Mouse (Mus musculus): ENCODE data around the gene Slc26a5. TPM values are rescaled to one million over a fixed set of nuclear protein-coding genes. Genes with fewer than 3 reads are reported as not detected.
A peak's percentile ranks its signal among the peaks of the same experiment; 100 is the strongest.

The Slc26a5 gene
- polyA plus RNA-seq, 1 experiment from 2014 or later: 0.11 TPM

DNA sequence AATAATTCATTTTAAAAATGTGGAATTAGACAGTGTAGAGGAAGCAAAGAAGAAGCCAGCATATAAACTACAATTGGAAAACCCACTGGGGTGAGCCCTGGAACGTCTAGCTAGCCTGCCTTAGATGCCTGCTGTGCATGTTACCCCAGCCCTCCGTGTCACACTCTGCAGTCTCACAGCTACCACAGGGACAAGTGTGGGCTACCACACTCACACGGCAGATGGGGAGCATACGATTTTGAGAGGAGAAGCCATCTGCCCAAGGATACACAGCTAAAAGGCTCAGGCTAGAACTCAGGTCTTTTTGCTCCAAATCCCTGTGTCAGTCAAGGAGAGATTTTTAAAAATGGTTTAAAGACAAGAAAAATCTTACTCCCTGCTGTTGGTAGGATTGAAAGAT, 36.5 kb downstream of the Slc26a5 start:
- ATAC-seq: peak; percentile 77; the same call in 1 of the 2 replicates
- H3K4me1 ChIP-seq (replicated peaks; ENCODE audit: control insufficient read depth, insufficient read depth, low read length): no peaks in the 10 kb centered on the region; the same call in 1 of the 2 replicates
- 57% methylated on average over 4 of the region's 4 CpGs for WGBS

DNA sequence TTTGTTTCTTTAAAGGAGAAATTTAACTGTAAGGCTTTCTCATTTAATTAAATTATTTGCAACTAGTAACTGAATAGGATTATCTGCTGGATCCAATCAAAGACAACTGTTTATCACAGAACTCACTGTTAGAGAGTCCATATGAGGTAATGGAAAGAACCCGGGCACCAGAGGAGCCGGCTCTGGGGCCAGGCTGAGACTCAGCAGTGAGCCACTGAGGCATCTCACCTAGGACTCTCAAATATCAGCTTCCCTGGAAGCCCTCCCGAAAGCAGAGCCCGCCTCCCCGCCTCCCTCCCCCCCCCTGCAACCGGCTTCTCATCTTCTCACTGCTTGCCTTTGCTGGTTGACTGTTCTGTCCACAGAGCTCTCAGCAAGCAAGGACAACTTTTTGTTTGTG, 37.8 kb downstream of the Slc26a5 start:
- no peak for ATAC-seq
- Histone ChIP-seq H3K9me3 (ENCODE audit: control insufficient read depth, low read length) (no peaks in the 10 kb centered on the region), H3K27ac (ENCODE audit: low read length) (no peak overlapping the region), H3K4me1 (replicated peaks; ENCODE audit: control insufficient read depth, insufficient read depth, low read length) (no peaks in the 10 kb centered on the region; the same call in 1 of the 2 replicates), H3K4me3 (replicated peaks; ENCODE audit: low read length) (no peak overlapping the region), H3K36me3 (ENCODE audit: control insufficient read depth, insufficient read depth) (no peaks in the 10 kb centered on the region), H3K9ac (replicated peaks; ENCODE audit: low read depth, low read length) (no peak overlapping the region), H3K4me2 (ENCODE audit: low read length) (no peak overlapping the region), H3K27me3 (replicated peaks; ENCODE audit: control insufficient read depth, insufficient read depth, low read length) (no peaks in the 10 kb centered on the region)
- 25% methylated on average over 6 of the region's 6 CpGs for WGBS

More for the DNA sequence above, 36.5 kb downstream of the Slc26a5 start:
- Histone ChIP-seq H3K4me3 (replicated peaks; ENCODE audit: low read length) (no peak overlapping the region), H3K9me3 (ENCODE audit: control insufficient read depth, low read length) (no peaks in the 10 kb centered on the region), H3K4me2 (ENCODE audit: low read length) (no peak overlapping the region), H3K36me3 (ENCODE audit: control insufficient read depth, insufficient read depth) (no peaks in the 10 kb centered on the region), H3K27me3 (replicated peaks; ENCODE audit: control insufficient read depth, insufficient read depth, low read length) (no peaks in the 10 kb centered on the region), H3K9ac (replicated peaks; ENCODE audit: low read depth, low read length) (no peak overlapping the region), H3K27ac (ENCODE audit: low read length) (no peak overlapping the region)

DNA sequence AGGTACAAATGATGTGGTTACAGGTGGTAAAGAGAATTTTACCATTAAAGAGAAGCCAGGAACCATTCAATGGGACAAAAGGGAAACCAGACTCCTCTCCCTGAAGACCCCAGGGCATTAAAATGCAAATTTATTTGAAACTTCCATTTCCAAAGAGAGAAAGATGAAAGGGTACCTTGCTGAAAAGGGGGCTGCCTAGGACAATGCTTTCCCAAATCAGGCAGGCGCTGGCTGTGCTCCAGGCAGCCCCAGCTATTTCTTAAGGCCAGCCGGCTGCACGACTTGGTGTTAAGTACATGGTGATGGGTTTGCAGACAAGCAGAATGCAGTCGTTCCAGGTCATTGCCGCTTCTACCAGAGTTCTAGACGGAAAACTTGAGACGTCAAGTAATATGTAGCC, 39.0 kb downstream of the Slc26a5 start:
- Histone ChIP-seq H3K9me3 (ENCODE audit: control insufficient read depth, low read length) (no peaks in the 10 kb centered on the region), H3K9ac (replicated peaks; ENCODE audit: low read depth, low read length) (no peak overlapping the region), H3K4me3 (replicated peaks; ENCODE audit: low read length) (no peak overlapping the region), H3K4me2 (ENCODE audit: low read length) (no peak overlapping the region), H3K27ac (ENCODE audit: low read length) (no peak overlapping the region), H3K4me1 (replicated peaks; ENCODE audit: control insufficient read depth, insufficient read depth, low read length) (no peaks in the 10 kb centered on the region; the same call in 1 of the 2 replicates), H3K36me3 (ENCODE audit: control insufficient read depth, insufficient read depth) (no peaks in the 10 kb centered on the region), H3K27me3 (replicated peaks; ENCODE audit: control insufficient read depth, insufficient read depth, low read length) (no peaks in the 10 kb centered on the region)
- WGBS: 5% methylated on average over 7 of the region's 7 CpGs
- ATAC-seq: no peak

DNA sequence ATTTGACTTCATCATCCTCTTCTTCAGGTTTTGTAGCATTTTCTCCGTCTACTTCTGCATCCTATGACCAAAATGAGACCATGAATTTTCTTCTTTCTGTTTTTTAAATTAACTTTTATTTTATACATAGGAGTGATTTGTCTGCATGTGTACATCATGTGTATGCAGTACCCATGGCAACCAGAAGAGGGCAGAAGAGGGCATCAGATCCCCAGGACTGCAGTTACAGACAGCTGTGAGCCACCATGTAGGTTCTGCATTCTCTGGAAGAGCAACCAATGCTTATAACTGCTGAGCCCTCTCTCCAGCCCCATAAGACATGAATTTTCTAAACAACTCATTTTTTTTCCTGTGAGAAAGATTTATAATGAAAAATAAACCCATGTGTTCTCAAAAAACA, 51.4 kb downstream of the Slc26a5 start:
- ATAC-seq: no peak
- WGBS: 60% methylated on average over 1 of the region's 1 CpGs
- Histone ChIP-seq H3K4me3 (replicated peaks; ENCODE audit: low read length) (no peak overlapping the region), H3K27ac (ENCODE audit: low read length) (no peak overlapping the region), H3K4me1 (replicated peaks; ENCODE audit: control insufficient read depth, insufficient read depth, low read length) (no peaks in the 10 kb centered on the region), H3K4me2 (ENCODE audit: low read length) (no peak overlapping the region), H3K9ac (replicated peaks; ENCODE audit: low read depth, low read length) (no peak overlapping the region), H3K9me3 (ENCODE audit: control insufficient read depth, low read length) (no peaks in the 10 kb centered on the region), H3K27me3 (replicated peaks; ENCODE audit: control insufficient read depth, insufficient read depth, low read length) (no peaks in the 10 kb centered on the region), H3K36me3 (ENCODE audit: control insufficient read depth, insufficient read depth) (no peaks in the 10 kb centered on the region)

DNA sequence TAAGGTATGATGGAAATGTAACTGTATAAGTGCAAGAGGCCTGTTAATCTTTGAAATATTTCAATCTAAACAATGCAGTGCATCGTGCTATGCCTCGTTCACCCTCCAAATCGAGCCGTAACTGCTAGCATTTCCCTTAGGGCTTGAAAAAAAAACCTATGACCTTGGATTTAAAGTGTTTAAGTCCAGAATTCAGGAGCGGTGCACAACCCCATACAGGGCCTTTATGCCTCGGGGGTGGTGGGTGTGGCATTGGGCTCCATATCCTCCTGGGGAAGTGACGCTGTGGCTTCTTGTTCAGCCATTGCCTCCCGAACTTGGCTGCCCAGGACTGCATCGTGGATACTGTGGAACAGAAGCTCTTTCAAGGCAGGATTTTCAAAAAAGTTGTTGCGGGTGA, 54.5 kb downstream of the Slc26a5 start:
- no peaks in the 10 kb centered on the region for H3K9me3 ChIP-seq (ENCODE audit: control insufficient read depth, low read length)
- H3K9ac ChIP-seq (replicated peaks; ENCODE audit: low read depth, low read length): no peak overlapping the region
- WGBS: 75% methylated on average over 10 of the region's 10 CpGs
- no peak overlapping the region for H3K4me3 ChIP-seq (replicated peaks; ENCODE audit: low read length)
- no peaks in the 10 kb centered on the region for H3K36me3 ChIP-seq (ENCODE audit: control insufficient read depth, insufficient read depth)
- no peak overlapping the region for H3K4me2 ChIP-seq (ENCODE audit: low read length)
- ATAC-seq: no peak
- no peaks in the 10 kb centered on the region for H3K4me1 ChIP-seq (replicated peaks; ENCODE audit: control insufficient read depth, insufficient read depth, low read length)
- H3K27me3 ChIP-seq (replicated peaks; ENCODE audit: control insufficient read depth, insufficient read depth, low read length): no peaks in the 10 kb centered on the region
- no peak overlapping the region for H3K27ac ChIP-seq (ENCODE audit: low read length)

DNA sequence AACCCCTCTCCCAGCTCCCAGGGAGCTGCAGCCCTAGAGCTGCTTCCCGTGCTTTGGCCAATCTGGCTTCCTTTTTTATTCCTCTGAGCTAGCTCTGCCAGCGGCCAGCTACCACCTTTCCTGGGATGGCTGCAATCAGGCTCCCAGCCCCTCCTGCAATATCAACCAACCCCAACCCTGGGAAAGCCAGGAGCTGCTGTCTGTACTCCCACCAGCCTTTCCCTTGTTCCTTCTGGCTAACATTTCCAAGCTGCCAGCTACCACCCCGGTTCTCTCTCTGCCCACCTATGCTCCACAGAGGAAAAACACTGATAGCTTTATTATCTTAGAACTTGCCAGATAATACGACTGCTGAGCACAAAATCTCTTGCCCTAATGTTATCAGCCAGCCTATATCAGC, 60.6 kb downstream of the Slc26a5 start:
- no peak overlapping the region for H3K4me3 ChIP-seq (replicated peaks; ENCODE audit: low read length)
- 87% methylated on average over 4 of the region's 4 CpGs for WGBS
- peaks cover 28% of the 10 kb centered on the region for H3K36me3 ChIP-seq (ENCODE audit: control insufficient read depth, insufficient read depth)
- no peak overlapping the region for H3K9ac ChIP-seq (replicated peaks; ENCODE audit: low read depth, low read length)
- no peaks in the 10 kb centered on the region for H3K9me3 ChIP-seq (ENCODE audit: control insufficient read depth, low read length)
- H3K4me1 ChIP-seq (replicated peaks; ENCODE audit: control insufficient read depth, insufficient read depth, low read length): no peaks in the 10 kb centered on the region
- no peak for ATAC-seq
- H3K4me2 ChIP-seq (ENCODE audit: low read length): no peak overlapping the region
- no peak overlapping the region for H3K27ac ChIP-seq (ENCODE audit: low read length)
- H3K27me3 ChIP-seq (replicated peaks; ENCODE audit: control insufficient read depth, insufficient read depth, low read length): no peaks in the 10 kb centered on the region

DNA sequence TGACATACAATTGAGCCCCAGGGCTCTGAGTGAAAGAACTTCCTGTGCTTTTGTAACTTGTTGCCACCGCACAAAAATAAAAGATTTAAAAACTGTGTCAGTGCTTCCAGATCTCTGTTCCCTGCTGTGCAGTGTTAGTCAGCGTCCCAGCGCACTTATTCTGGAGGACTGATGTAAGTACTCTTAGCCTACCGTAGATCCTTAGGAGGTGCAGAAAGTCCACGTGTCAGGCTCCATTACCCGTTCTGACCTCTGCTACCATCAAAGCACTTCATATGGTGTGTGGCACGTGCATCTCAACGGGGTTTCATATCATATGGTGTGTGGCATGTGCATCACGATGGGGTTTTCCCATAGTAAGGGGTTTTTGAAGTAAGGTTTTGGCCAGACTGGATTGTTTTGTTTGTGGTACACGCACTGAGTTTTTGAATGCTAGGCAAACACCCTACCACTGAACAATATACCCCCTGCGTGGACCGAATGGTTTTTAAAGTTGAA, 61.7 kb downstream of the Slc26a5 start:
- Histone ChIP-seq H3K9me3 (ENCODE audit: control insufficient read depth, low read length) (no peaks in the 10 kb centered on the region), H3K36me3 (ENCODE audit: control insufficient read depth, insufficient read depth) (peaks cover 33% of the 10 kb centered on the region), H3K4me3 (replicated peaks; ENCODE audit: low read length) (no peak overlapping the region), H3K4me2 (ENCODE audit: low read length) (no peak overlapping the region), H3K27me3 (replicated peaks; ENCODE audit: control insufficient read depth, insufficient read depth, low read length) (no peaks in the 10 kb centered on the region), H3K9ac (replicated peaks; ENCODE audit: low read depth, low read length) (no peak overlapping the region), H3K27ac (ENCODE audit: low read length) (no peak overlapping the region), H3K4me1 (replicated peaks; ENCODE audit: control insufficient read depth, insufficient read depth, low read length) (no peaks in the 10 kb centered on the region)
- no peak for ATAC-seq
- WGBS: 79% methylated on average over 12 of the region's 12 CpGs

DNA sequence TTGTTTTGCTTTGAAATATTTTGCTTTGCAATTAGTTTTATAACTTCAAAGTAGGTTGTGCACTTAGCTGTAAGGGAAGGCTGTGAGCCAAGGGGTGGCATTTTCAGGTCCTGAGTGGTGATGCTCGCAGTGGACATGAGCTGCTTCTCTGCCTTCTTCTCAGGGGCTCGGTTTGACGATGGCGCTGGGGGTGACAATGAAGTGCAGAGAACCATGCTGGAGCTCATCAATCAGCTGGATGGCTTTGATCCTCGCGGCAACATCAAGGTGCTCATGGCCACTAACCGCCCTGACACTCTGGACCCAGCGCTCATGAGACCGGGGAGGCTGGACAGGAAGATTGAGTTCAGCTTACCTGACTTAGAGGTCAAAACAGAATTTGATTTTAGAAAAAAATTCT, 62.5 kb downstream of the Slc26a5 start:
- 94% methylated on average over 9 of the region's 9 CpGs for WGBS
- peaks cover 33% of the 10 kb centered on the region for H3K36me3 ChIP-seq (ENCODE audit: control insufficient read depth, insufficient read depth)

DNA sequence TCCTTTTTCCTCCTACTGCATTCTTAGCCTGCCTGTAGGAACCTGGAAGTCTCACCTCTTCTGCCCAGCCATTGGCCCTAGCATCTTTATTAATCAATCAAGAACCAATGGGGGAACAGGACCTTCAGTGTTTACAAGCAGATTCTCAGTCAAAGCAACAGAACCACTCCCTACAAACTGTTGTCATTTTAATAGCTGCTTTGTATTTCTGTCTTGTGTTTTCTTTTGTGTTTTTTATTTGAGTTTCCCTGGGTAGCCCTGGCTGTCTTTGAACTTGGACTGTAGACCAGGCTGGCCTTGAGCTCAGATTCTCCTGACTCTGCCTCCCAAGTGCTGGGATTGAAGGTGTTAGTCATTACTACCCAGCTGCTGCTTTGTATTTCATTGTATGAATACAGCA, 73.2 kb downstream of the Slc26a5 start:
- Histone ChIP-seq H3K4me2 (ENCODE audit: low read length) (no peak overlapping the region), H3K4me1 (replicated peaks; ENCODE audit: control insufficient read depth, insufficient read depth, low read length) (peaks cover 23% of the 10 kb centered on the region), H3K36me3 (ENCODE audit: control insufficient read depth, insufficient read depth) (peaks cover 11% of the 10 kb centered on the region), H3K9ac (replicated peaks; ENCODE audit: low read depth, low read length) (no peak overlapping the region), H3K4me3 (replicated peaks; ENCODE audit: low read length) (no peak overlapping the region), H3K27me3 (replicated peaks; ENCODE audit: control insufficient read depth, insufficient read depth, low read length) (no peaks in the 10 kb centered on the region), H3K27ac (ENCODE audit: low read length) (no peak overlapping the region), H3K9me3 (ENCODE audit: control insufficient read depth, low read length) (no peaks in the 10 kb centered on the region)
- ATAC-seq: no peak

More for the DNA sequence above, 62.5 kb downstream of the Slc26a5 start:
- no peak for ATAC-seq
- Histone ChIP-seq H3K4me2 (ENCODE audit: low read length) (no peak overlapping the region), H3K4me3 (replicated peaks; ENCODE audit: low read length) (no peak overlapping the region), H3K27me3 (replicated peaks; ENCODE audit: control insufficient read depth, insufficient read depth, low read length) (no peaks in the 10 kb centered on the region), H3K9ac (replicated peaks; ENCODE audit: low read depth, low read length) (no peak overlapping the region), H3K9me3 (ENCODE audit: control insufficient read depth, low read length) (no peaks in the 10 kb centered on the region), H3K4me1 (replicated peaks; ENCODE audit: control insufficient read depth, insufficient read depth, low read length) (no peaks in the 10 kb centered on the region), H3K27ac (ENCODE audit: low read length) (no peak overlapping the region)

DNA sequence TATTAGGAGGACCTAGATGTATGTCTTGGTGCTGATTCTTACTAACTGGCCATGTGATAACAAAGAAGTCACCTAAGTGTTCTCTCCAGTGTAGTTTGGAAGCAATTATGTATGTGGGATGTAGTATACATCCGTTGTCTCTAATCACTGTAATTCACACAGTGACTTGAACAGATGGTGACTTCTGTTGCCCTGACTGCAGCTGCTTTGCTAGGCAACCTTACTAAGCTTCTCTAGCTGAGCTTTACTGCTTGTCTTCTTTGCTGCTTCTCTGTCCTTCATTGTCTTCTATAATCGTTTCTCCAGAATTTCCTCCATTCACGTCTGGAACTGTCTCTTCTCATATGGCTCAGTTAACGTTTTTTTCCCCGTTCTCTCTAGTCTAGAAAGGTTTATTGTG, 76.3 kb downstream of the Slc26a5 start:
- no peak for ATAC-seq
- Histone ChIP-seq H3K4me3 (replicated peaks; ENCODE audit: low read length) (no peak overlapping the region), H3K4me1 (replicated peaks; ENCODE audit: control insufficient read depth, insufficient read depth, low read length) (peaks cover 30% of the 10 kb centered on the region), H3K9me3 (ENCODE audit: control insufficient read depth, low read length) (no peaks in the 10 kb centered on the region), H3K27me3 (replicated peaks; ENCODE audit: control insufficient read depth, insufficient read depth, low read length) (no peaks in the 10 kb centered on the region), H3K4me2 (ENCODE audit: low read length) (no peak overlapping the region), H3K9ac (replicated peaks; ENCODE audit: low read depth, low read length) (no peak overlapping the region), H3K27ac (ENCODE audit: low read length) (no peak overlapping the region), H3K36me3 (ENCODE audit: control insufficient read depth, insufficient read depth) (no peaks in the 10 kb centered on the region)
- WGBS: 63% methylated on average over 5 of the region's 5 CpGs

Measured in forebrain, embryonic 16.5 days (tissue).